13 mouse cellular contexts compared by ENCODE assay signal in genomic region chr5:135701601-135702000, GRCm38 (mm10).
"Had no signal": no experiment of that assay in that cellular context is flagged by ENCODE, and none has a peak within 500 bp of the region (broad histone marks: within the 10 kb centered on the region; RNA-seq: fewer than 3 reads in every experiment).

No protein-coding gene starts in this region.

- H3K36me3 ChIP-seq: stomach, embryonic 15.5 days had no signal

- DNase-seq: kidney, postnatal 36 days; lung, adult 2 months; lung, postnatal 36 days; right cerebral cortex, postnatal 14 days; thymus, postnatal 36 days had no signal

- H3K27ac ChIP-seq: kidney, postnatal 0 days; limb, embryonic 10.5 days; liver, embryonic 15.5 days; midbrain, embryonic 12.5 days; stomach, embryonic 15.5 days had no signal

- H3K27me3 ChIP-seq: liver, embryonic 15.5 days; midbrain, embryonic 12.5 days; stomach, embryonic 15.5 days had no signal

- ATAC-seq: midbrain, embryonic 16.5 days had no signal

- H3K4me2 ChIP-seq: liver, embryonic 11.5 days; liver, embryonic 15.5 days; midbrain, embryonic 12.5 days; stomach, embryonic 15.5 days had no signal

- H3K4me1 ChIP-seq: limb, embryonic 10.5 days had no signal

- H3K4me3 ChIP-seq: left cerebral cortex, adult 2 months; limb, embryonic 10.5 days; liver, embryonic 15.5 days; midbrain, embryonic 12.5 days; stomach, embryonic 15.5 days had no signal

- H3K9ac ChIP-seq: liver, embryonic 15.5 days; midbrain, embryonic 12.5 days; stomach, embryonic 15.5 days had no signal

- H3K9me3 ChIP-seq: limb, embryonic 10.5 days; liver, embryonic 15.5 days; midbrain, embryonic 12.5 days; stomach, embryonic 15.5 days had no signal
